Mouse (Mus musculus): ENCODE results near the gene Naif1.

GRCm38 (mm10) chr2:32426141-32426540 lies 24.1 kb upstream of the Naif1 start:
- TF ChIP-seq TAL1 (IDR thresholded peaks at IDR 0.05; ENCODE audit: low read length) = no peak
- TF ChIP-seq GATA1 (IDR thresholded peaks at IDR 0.05; ENCODE audit: low read length) = no peak
